Mouse (Mus musculus): Measurements from ENCODE around the gene Gm5105. TPM values are rescaled to one million over a fixed set of nuclear protein-coding genes. Genes with fewer than 3 reads are reported as not detected.
A peak's percentile ranks its signal among the peaks of the same experiment; 100 is the strongest.

The Gm5105 gene
- total and polyA plus RNA-seq, 2 experiments, result not detected

- no peaks in the 10 kb centered on the region; the same call in 1 of the 2 replicates for H3K4me1 ChIP-seq (ENCODE audit: control insufficient read depth, insufficient read depth, low read length)
- no peaks in the 10 kb centered on the region for H3K36me3 ChIP-seq (ENCODE audit: control insufficient read depth, insufficient read depth, low read length)
- no peak for TF ChIP-seq CTCF (IDR thresholded peaks at IDR 0.05; ENCODE audit: low read depth, low read length)
- no peak for TF ChIP-seq POLR2A (IDR thresholded peaks at IDR 0.05; ENCODE audit: extremely low read depth, insufficient read depth, low read length)
- no peak overlapping the region for H3K4me3 ChIP-seq (ENCODE audit: insufficient read depth, low read depth, low read length)
- H3K27ac ChIP-seq (replicated peaks; ENCODE audit: insufficient read depth, low read depth, low read length), result no peak overlapping the region
- no peak for DNase-seq (ENCODE audit: extremely low read depth, low read depth, low spot score)
- no peak overlapping the region for H3K9ac ChIP-seq (ENCODE audit: low read depth, low read length)
- 72% methylated on average over 5 of the region's 5 CpGs for WGBS
- no peaks in the 10 kb centered on the region for H3K79me2 ChIP-seq (ENCODE audit: control insufficient read depth, insufficient read depth, low read length)
- H3K27me3 ChIP-seq (ENCODE audit: control insufficient read depth, insufficient read depth, low read length), result no peaks in the 10 kb centered on the region
These were observed 37.8 kb downstream of the Gm5105 start for GRCm38 (mm10) chr3:138029351-138029750.

- Histone ChIP-seq H3K27me3 (ENCODE audit: control insufficient read depth, insufficient read depth, low read length) (no peaks in the 10 kb centered on the region), H3K27ac (replicated peaks; ENCODE audit: insufficient read depth, low read depth, low read length) (no peak overlapping the region), H3K36me3 (ENCODE audit: control insufficient read depth, insufficient read depth, low read length) (no peaks in the 10 kb centered on the region), H3K9ac (ENCODE audit: low read depth, low read length) (no peak overlapping the region), H3K79me2 (ENCODE audit: control insufficient read depth, insufficient read depth, low read length) (no peaks in the 10 kb centered on the region), H3K4me3 (ENCODE audit: insufficient read depth, low read depth, low read length) (no peak overlapping the region), H3K4me1 (ENCODE audit: control insufficient read depth, insufficient read depth, low read length) (no peaks in the 10 kb centered on the region; the same call in 1 of the 2 replicates)
- no peak for DNase-seq (ENCODE audit: extremely low read depth, low read depth, low spot score)
- TF ChIP-seq POLR2A (IDR thresholded peaks at IDR 0.05; ENCODE audit: extremely low read depth, insufficient read depth, low read length) (no peak), CTCF (IDR thresholded peaks at IDR 0.05; ENCODE audit: low read depth, low read length) (no peak)
- 75% methylated on average over 5 of the region's 5 CpGs for WGBS
These were observed 39.4 kb downstream of the Gm5105 start for GRCm38 (mm10) chr3:138027575-138028362.

GRCm38 (mm10) chr3:138026286-138026685 is 40.9 kb downstream of the Gm5105 start:
- Histone ChIP-seq H3K4me1 (ENCODE audit: control insufficient read depth, insufficient read depth, low read length) (no peaks in the 10 kb centered on the region; the same call in 1 of the 2 replicates), H3K79me2 (ENCODE audit: control insufficient read depth, insufficient read depth, low read length) (no peaks in the 10 kb centered on the region), H3K4me3 (ENCODE audit: insufficient read depth, low read depth, low read length) (no peak overlapping the region), H3K27ac (replicated peaks; ENCODE audit: insufficient read depth, low read depth, low read length) (no peak overlapping the region), H3K9ac (ENCODE audit: low read depth, low read length) (no peak overlapping the region), H3K27me3 (ENCODE audit: control insufficient read depth, insufficient read depth, low read length) (no peaks in the 10 kb centered on the region), H3K36me3 (ENCODE audit: control insufficient read depth, insufficient read depth, low read length) (no peaks in the 10 kb centered on the region)
- 72% methylated on average over 10 of the region's 10 CpGs for WGBS
- peak; percentile 9 for DNase-seq (ENCODE audit: extremely low read depth, low read depth, low spot score)
- TF ChIP-seq CTCF (IDR thresholded peaks at IDR 0.05; ENCODE audit: low read depth, low read length) (no peak), POLR2A (IDR thresholded peaks at IDR 0.05; ENCODE audit: extremely low read depth, insufficient read depth, low read length) (no peak)

- no peaks in the 10 kb centered on the region; the same call in 1 of the 2 replicates for H3K4me1 ChIP-seq (ENCODE audit: control insufficient read depth, insufficient read depth, low read length)
- no peak overlapping the region for H3K9ac ChIP-seq (ENCODE audit: low read depth, low read length)
- TF ChIP-seq POLR2A (IDR thresholded peaks at IDR 0.05; ENCODE audit: extremely low read depth, insufficient read depth, low read length) (no peak), CTCF (IDR thresholded peaks at IDR 0.05; ENCODE audit: low read depth, low read length) (no peak)
- no peaks in the 10 kb centered on the region for H3K79me2 ChIP-seq (ENCODE audit: control insufficient read depth, insufficient read depth, low read length)
- no peak overlapping the region for H3K27ac ChIP-seq (replicated peaks; ENCODE audit: insufficient read depth, low read depth, low read length)
- H3K4me3 ChIP-seq (ENCODE audit: insufficient read depth, low read depth, low read length), result no peak overlapping the region
- no peak for DNase-seq (ENCODE audit: extremely low read depth, low read depth, low spot score)
- 90% methylated on average over 4 of the region's 4 CpGs for WGBS
- no peaks in the 10 kb centered on the region for H3K27me3 ChIP-seq (ENCODE audit: control insufficient read depth, insufficient read depth, low read length)
- no peaks in the 10 kb centered on the region for H3K36me3 ChIP-seq (ENCODE audit: control insufficient read depth, insufficient read depth, low read length)
These were observed 44.5 kb downstream of the Gm5105 start for GRCm38 (mm10) chr3:138022651-138023050.

- Histone ChIP-seq H3K27ac (replicated peaks; ENCODE audit: insufficient read depth, low read depth, low read length) (no peak overlapping the region), H3K27me3 (ENCODE audit: control insufficient read depth, insufficient read depth, low read length) (no peaks in the 10 kb centered on the region), H3K36me3 (ENCODE audit: control insufficient read depth, insufficient read depth, low read length) (no peaks in the 10 kb centered on the region), H3K79me2 (ENCODE audit: control insufficient read depth, insufficient read depth, low read length) (no peaks in the 10 kb centered on the region), H3K4me1 (ENCODE audit: control insufficient read depth, insufficient read depth, low read length) (no peaks in the 10 kb centered on the region; the same call in 1 of the 2 replicates), H3K9ac (ENCODE audit: low read depth, low read length) (no peak overlapping the region), H3K4me3 (ENCODE audit: insufficient read depth, low read depth, low read length) (no peak overlapping the region)
- DNase-seq (ENCODE audit: extremely low read depth, low read depth, low spot score), result peak; percentile 3
- WGBS, result 73% methylated on average over 4 of the region's 4 CpGs
- no peak for TF ChIP-seq POLR2A (IDR thresholded peaks at IDR 0.05; ENCODE audit: extremely low read depth, insufficient read depth, low read length)
- TF ChIP-seq CTCF (IDR thresholded peaks at IDR 0.05; ENCODE audit: low read depth, low read length), result no peak
These were observed 45.2 kb downstream of the Gm5105 start for GRCm38 (mm10) chr3:138022003-138022402.

- H3K36me3 ChIP-seq (ENCODE audit: control insufficient read depth, insufficient read depth, low read length), result no peaks in the 10 kb centered on the region
- no peaks in the 10 kb centered on the region for H3K4me1 ChIP-seq (ENCODE audit: control insufficient read depth, insufficient read depth, low read length)
- H3K27me3 ChIP-seq (ENCODE audit: control insufficient read depth, insufficient read depth, low read length), result no peaks in the 10 kb centered on the region
- WGBS, result 95% methylated on average over 12 of the region's 12 CpGs
- no peaks in the 10 kb centered on the region for H3K79me2 ChIP-seq (ENCODE audit: control insufficient read depth, insufficient read depth, low read length)
- TF ChIP-seq POLR2A (IDR thresholded peaks at IDR 0.05; ENCODE audit: extremely low read depth, insufficient read depth, low read length) (no peak), CTCF (IDR thresholded peaks at IDR 0.05; ENCODE audit: low read depth, low read length) (no peak)
- DNase-seq (ENCODE audit: extremely low read depth, low read depth, low spot score), result no peak
- no peak overlapping the region for H3K4me3 ChIP-seq (ENCODE audit: insufficient read depth, low read depth, low read length)
- H3K9ac ChIP-seq (ENCODE audit: low read depth, low read length), result no peak overlapping the region
- H3K27ac ChIP-seq (replicated peaks; ENCODE audit: insufficient read depth, low read depth, low read length), result no peak overlapping the region
These were observed 50.4 kb downstream of the Gm5105 start for GRCm38 (mm10) chr3:138016810-138017209.
